ENCODE assay signal across 8 mouse cellular contexts in genomic region chr6:83161921-83162641, GRCm38 (mm10). TPM values are rescaled to one million over a fixed set of nuclear protein-coding genes. Genes with fewer than 3 reads are reported as not detected.
DNase-seq lines count a peak whose midpoint lies in the region; ATAC-seq and TF ChIP-seq lines count a peak whose summit lies in the region.

No protein-coding gene starts in this region.

- H3K4me2 ChIP-seq in forebrain, embryonic 14.5 days (ENCODE audit: low read length), result peak overlapping the region; percentile 41
- H3K4me2 ChIP-seq in intestine, embryonic 16.5 days (ENCODE audit: low read depth, low read length), result peak overlapping the region; percentile 94
- peak overlapping the region; percentile 67 for H3K4me2 ChIP-seq in liver, embryonic 16.5 days (ENCODE audit: low read depth, low read length)
- H3K4me2 ChIP-seq in neural tube, embryonic 14.5 days (ENCODE audit: low read depth, low read length), result peak overlapping the region; percentile 38

- no peak for ATAC-seq in forebrain, embryonic 14.5 days
- ATAC-seq in intestine, embryonic 16.5 days, result peak; percentile 48
- no peak for ATAC-seq in liver, embryonic 16.5 days (ENCODE audit: low read depth)
- no peak for ATAC-seq in neural tube, embryonic 14.5 days (ENCODE audit: low read depth)

- WGBS in forebrain, embryonic 14.5 days, result under 1% methylated on average over 49 of the region's 49 CpGs
- under 1% methylated on average over 49 of the region's 49 CpGs for WGBS in intestine, embryonic 16.5 days
- 2% methylated on average over 46 of the region's 49 CpGs for WGBS in liver, embryonic 16.5 days (ENCODE audit: insufficient replicate concordance)
- WGBS in neural tube, embryonic 14.5 days, result 1% methylated on average over 49 of the region's 49 CpGs

- DNase-seq in adrenal gland, adult 8-10 months, result peak; percentile 48
- no peak for DNase-seq in forebrain, embryonic 14.5 days (ENCODE audit: low spot score)
- no peak for DNase-seq in right cerebral cortex, postnatal 36 days (ENCODE audit: low spot score in 2 of 2)
- no peak for DNase-seq in spleen, postnatal 36 days (ENCODE audit: low spot score in 2 of 2)

- H3K4me3 ChIP-seq in E14TG2a.4 (replicated peaks; ENCODE audit: low read length), result peak overlapping the region; percentile 78
- peak overlapping the region; percentile 18 for H3K4me3 ChIP-seq in forebrain, embryonic 14.5 days (ENCODE audit: low read depth, low read length)
- H3K4me3 ChIP-seq in intestine, embryonic 16.5 days (ENCODE audit: low read length), result peak overlapping the region; percentile 50
- peak overlapping the region; percentile 50 for H3K4me3 ChIP-seq in liver, embryonic 16.5 days (ENCODE audit: low read depth, low read length)
- H3K4me3 ChIP-seq in neural tube, embryonic 14.5 days (ENCODE audit: low read depth, low read length), result peak overlapping the region; percentile 24

- H3K36me3 ChIP-seq in E14TG2a.4 (ENCODE audit: insufficient read depth, low read length), result no peaks in the 10 kb centered on the region
- no peaks in the 10 kb centered on the region for H3K36me3 ChIP-seq in forebrain, embryonic 14.5 days (ENCODE audit: control insufficient read depth, insufficient read depth, low read length)
- H3K36me3 ChIP-seq in intestine, embryonic 16.5 days (ENCODE audit: control insufficient read depth, insufficient read depth, low read length), result no peaks in the 10 kb centered on the region
- H3K36me3 ChIP-seq in liver, embryonic 16.5 days (ENCODE audit: control insufficient read depth, insufficient read depth), result no peaks in the 10 kb centered on the region
- H3K36me3 ChIP-seq in neural tube, embryonic 14.5 days (ENCODE audit: control insufficient read depth, insufficient read depth, low read length), result no peaks in the 10 kb centered on the region

- H3K9me3 ChIP-seq in E14TG2a.4 (ENCODE audit: low read length), result no peaks in the 10 kb centered on the region
- H3K9me3 ChIP-seq in forebrain, embryonic 14.5 days (replicated peaks; ENCODE audit: control insufficient read depth, low read length), result no peaks in the 10 kb centered on the region
- H3K9me3 ChIP-seq in intestine, embryonic 16.5 days (ENCODE audit: control insufficient read depth, low read length), result no peaks in the 10 kb centered on the region
- no peaks in the 10 kb centered on the region for H3K9me3 ChIP-seq in liver, embryonic 16.5 days (replicated peaks; ENCODE audit: control insufficient read depth, low read length)
- no peaks in the 10 kb centered on the region for H3K9me3 ChIP-seq in neural tube, embryonic 14.5 days (ENCODE audit: control insufficient read depth, low read length)

- H3K4me1 ChIP-seq in E14TG2a.4 (replicated peaks; ENCODE audit: low read depth, low read length), result peaks cover 31% of the 10 kb centered on the region
- H3K4me1 ChIP-seq in forebrain, embryonic 14.5 days (ENCODE audit: control insufficient read depth, insufficient read depth, low read length), result peaks cover 14% of the 10 kb centered on the region
- peaks cover 13% of the 10 kb centered on the region for H3K4me1 ChIP-seq in intestine, embryonic 16.5 days (ENCODE audit: control insufficient read depth, insufficient read depth, low read length)
- H3K4me1 ChIP-seq in liver, embryonic 16.5 days (ENCODE audit: control insufficient read depth, low read depth, low read length), result peaks cover 18% of the 10 kb centered on the region
- peaks cover 11% of the 10 kb centered on the region for H3K4me1 ChIP-seq in neural tube, embryonic 14.5 days (ENCODE audit: control insufficient read depth, insufficient read depth, low read length)

- no peak for TF ChIP-seq CTCF in E14TG2a.4 (conservative IDR thresholded peaks at IDR 0.05; ENCODE audit: low read length)

- peaks cover 43% of the 10 kb centered on the region for H3K27me3 ChIP-seq in E14TG2a.4 (ENCODE audit: insufficient read depth, low read length)
- H3K27me3 ChIP-seq in forebrain, embryonic 14.5 days (replicated peaks; ENCODE audit: control insufficient read depth, insufficient read depth, low read length), result peaks cover 36% of the 10 kb centered on the region
- peaks cover 13% of the 10 kb centered on the region; the same call in 1 of the 2 replicates for H3K27me3 ChIP-seq in intestine, embryonic 16.5 days (replicated peaks; ENCODE audit: control insufficient read depth, insufficient read depth, low read length)
- H3K27me3 ChIP-seq in liver, embryonic 16.5 days (ENCODE audit: control insufficient read depth, insufficient read depth, low read depth, low read length), result peaks cover 33% of the 10 kb centered on the region
- H3K27me3 ChIP-seq in neural tube, embryonic 14.5 days (ENCODE audit: control insufficient read depth, insufficient read depth, low read length), result peaks cover 24% of the 10 kb centered on the region

- H3K9ac ChIP-seq in forebrain, embryonic 14.5 days (ENCODE audit: low read length), result peak overlapping the region; percentile 37
- peak overlapping the region; percentile 68 for H3K9ac ChIP-seq in intestine, embryonic 16.5 days (ENCODE audit: low read depth, low read length)
- H3K9ac ChIP-seq in liver, embryonic 16.5 days (ENCODE audit: low read depth, low read length), result peak overlapping the region; percentile 26; the same call in 1 of the 2 replicates
- 0 out of 2 replicates have a peak overlapping the region, but pooled peaks have one; percentile 11 for H3K9ac ChIP-seq in neural tube, embryonic 14.5 days (replicated peaks; ENCODE audit: low read depth, low read length)

- H3K27ac ChIP-seq in forebrain, embryonic 14.5 days (ENCODE audit: low read depth, low read length), result no peak overlapping the region
- H3K27ac ChIP-seq in intestine, embryonic 16.5 days (ENCODE audit: low read length), result no peak overlapping the region
- no peak overlapping the region for H3K27ac ChIP-seq in liver, embryonic 16.5 days (ENCODE audit: low read length)
- H3K27ac ChIP-seq in neural tube, embryonic 14.5 days (ENCODE audit: low read depth, low read length), result no peak overlapping the region

RNA-seq across cellular contexts. Expression of gene Dctn1, which starts 3.6 kb away (rescaled TPM):
- total RNA-seq in adrenal gland, adult 8-10 months (2022), result 100 to 1,000 TPM; 145 to 192 (median 162) TPM
- polyA plus RNA-seq in forebrain, embryonic 14.5 days (2014; fragmentation: Nextera tagmentation; extraction: Ambion mirVana), result 101 and 133 TPM in 2 replicates
- polyA plus RNA-seq in intestine, embryonic 16.5 days (2015; fragmentation: Nextera tagmentation; extraction: Ambion mirVana), result 73.5 and 84.5 TPM in 2 replicates
- 23.0 and 26.9 TPM in 2 replicates for polyA plus RNA-seq in liver, embryonic 16.5 days (2015; fragmentation: Nextera tagmentation; extraction: Ambion mirVana)
- 122 and 147 TPM in 2 replicates for polyA plus RNA-seq in neural tube, embryonic 14.5 days (2014; fragmentation: Nextera tagmentation; extraction: Ambion mirVana)

RNA-seq across cellular contexts. Expression of gene 1700003E16Rik, which starts 5.9 kb away (rescaled TPM):
- total RNA-seq in adrenal gland, adult 8-10 months (2022), result 1 to 10 TPM; 1.2 to 2.6 (median 1.9) TPM
- 5.8 and 7.5 TPM in 2 replicates for polyA plus RNA-seq in forebrain, embryonic 14.5 days (2014; fragmentation: Nextera tagmentation; extraction: Ambion mirVana)
- polyA plus RNA-seq in intestine, embryonic 16.5 days (2015; fragmentation: Nextera tagmentation; extraction: Ambion mirVana), result 1.9 and 2.4 TPM in 2 replicates
- polyA plus RNA-seq in liver, embryonic 16.5 days (2015; fragmentation: Nextera tagmentation; extraction: Ambion mirVana), result 0.15 and 0.30 TPM in 2 replicates
- 4.2 and 7.8 TPM in 2 replicates for polyA plus RNA-seq in neural tube, embryonic 14.5 days (2014; fragmentation: Nextera tagmentation; extraction: Ambion mirVana)

RNA-seq across cellular contexts. Expression of gene Wdr54, which starts 5.9 kb away (rescaled TPM):
- total RNA-seq in adrenal gland, adult 8-10 months (2022), result 1 to 10 TPM; 3.2 to 6.3 (median 5.3) TPM
- polyA plus RNA-seq in forebrain, embryonic 14.5 days (2014; fragmentation: Nextera tagmentation; extraction: Ambion mirVana), result 20.6 and 23.9 TPM in 2 replicates
- 2.9 and 4.6 TPM in 2 replicates for polyA plus RNA-seq in intestine, embryonic 16.5 days (2015; fragmentation: Nextera tagmentation; extraction: Ambion mirVana)
- 0.39 and 0.85 TPM in 2 replicates for polyA plus RNA-seq in liver, embryonic 16.5 days (2015; fragmentation: Nextera tagmentation; extraction: Ambion mirVana)
- 18.2 and 25.7 TPM in 2 replicates for polyA plus RNA-seq in neural tube, embryonic 14.5 days (2014; fragmentation: Nextera tagmentation; extraction: Ambion mirVana)

RNA-seq across cellular contexts. Expression of gene Rtkn, which starts 26.8 kb away (rescaled TPM):
- 10 to 100 TPM; 16.4 to 34.0 (median 19.9) TPM for total RNA-seq in adrenal gland, adult 8-10 months (2022)
- polyA plus RNA-seq in forebrain, embryonic 14.5 days (2014; fragmentation: Nextera tagmentation; extraction: Ambion mirVana), result 4.7 and 4.8 TPM in 2 replicates
- 24.4 and 26.1 TPM in 2 replicates for polyA plus RNA-seq in intestine, embryonic 16.5 days (2015; fragmentation: Nextera tagmentation; extraction: Ambion mirVana)
- 16.1 and 16.4 TPM in 2 replicates for polyA plus RNA-seq in liver, embryonic 16.5 days (2015; fragmentation: Nextera tagmentation; extraction: Ambion mirVana)
- polyA plus RNA-seq in neural tube, embryonic 14.5 days (2014; fragmentation: Nextera tagmentation; extraction: Ambion mirVana), result 6.3 and 8.8 TPM in 2 replicates

RNA-seq across cellular contexts. Expression of gene Ino80b, which starts 36.9 kb away (rescaled TPM):
- 10 to 100 TPM; 24.9 to 32.3 (median 28.0) TPM for total RNA-seq in adrenal gland, adult 8-10 months (2022)
- 15.6 and 17.5 TPM in 2 replicates for polyA plus RNA-seq in forebrain, embryonic 14.5 days (2014; fragmentation: Nextera tagmentation; extraction: Ambion mirVana)
- 8.2 and 8.8 TPM in 2 replicates for polyA plus RNA-seq in intestine, embryonic 16.5 days (2015; fragmentation: Nextera tagmentation; extraction: Ambion mirVana)
- polyA plus RNA-seq in liver, embryonic 16.5 days (2015; fragmentation: Nextera tagmentation; extraction: Ambion mirVana), result 4.1 and 5.2 TPM in 2 replicates
- polyA plus RNA-seq in neural tube, embryonic 14.5 days (2014; fragmentation: Nextera tagmentation; extraction: Ambion mirVana), result 13.5 and 14.3 TPM in 2 replicates

Comparison
In these comparisons a context has a peak if more than half of its experiments do, and no peak if none do; other contexts are left out.
1. H3K4me3 ChIP-seq: peak in every context shown above with its lines; median percentile 78 in E14TG2a.4; 50 in intestine, embryonic 16.5 days; 50 in liver, embryonic 16.5 days; 24 in neural tube, embryonic 14.5 days; 18 in forebrain, embryonic 14.5 days.
2. H3K4me2 ChIP-seq: peak in every context shown above with its lines; median percentile 94 in intestine, embryonic 16.5 days; 67 in liver, embryonic 16.5 days; 41 in forebrain, embryonic 14.5 days; 38 in neural tube, embryonic 14.5 days.
3. H3K9ac ChIP-seq: peak in every context shown above with its lines; median percentile 68 in intestine, embryonic 16.5 days; 37 in forebrain, embryonic 14.5 days; 26 in liver, embryonic 16.5 days; 11 in neural tube, embryonic 14.5 days.